8 mouse cellular contexts compared by ENCODE assay signal in genomic region chr16:62846498-62847312, GRCm38 (mm10). TPM values are rescaled to one million over a fixed set of nuclear protein-coding genes. Genes with fewer than 3 reads are reported as not detected.
DNase-seq lines count a peak whose midpoint lies in the region; ATAC-seq and TF ChIP-seq lines count a peak whose summit lies in the region.

Arl13b (minus strand) TSS chr16:62847040.

- H3K9ac ChIP-seq in embryonic facial prominence, embryonic 15.5 days = peak within 1 kb of the TSS; percentile 89
- H3K9ac ChIP-seq in limb, embryonic 14.5 days (ENCODE audit: low read depth, low read length, severe bottlenecking) = peak within 1 kb of the TSS; percentile 77
- H3K9ac ChIP-seq in midbrain, postnatal 0 days (replicated peaks; ENCODE audit: low read length, poor library complexity, severe bottlenecking) = peak within 1 kb of the TSS; percentile 82

- DNase-seq in 3T3-L1 (ENCODE audit: low read depth, low spot score) = peak; percentile 100
- DNase-seq in heart, adult 8-10 months (ENCODE audit: low spot score) = peak; percentile 98
- DNase-seq in kidney, adult 9 months = peak; percentile 98
- DNase-seq in limb, embryonic 14.5 days (ENCODE audit: low spot score) = peak; percentile 98
- peak; percentile 99 for DNase-seq in midbrain, postnatal 0 days (ENCODE audit: low spot score)
- DNase-seq in spleen, postnatal 14 days (ENCODE audit: low spot score in 2 of 2) = peak; percentile 68 to 80

- ATAC-seq in embryonic facial prominence, embryonic 15.5 days (ENCODE audit: insufficient number of reproducible peaks, low FRiP score, low TSS enrichment, low read depth) = peak; percentile 100
- peak; percentile 100 for ATAC-seq in limb, embryonic 14.5 days (ENCODE audit: low FRiP score, low read depth)
- ATAC-seq in midbrain, postnatal 0 days (ENCODE audit: low FRiP score) = peak; percentile 100

- no peaks in the 10 kb centered on the region for H3K9me3 ChIP-seq in embryonic facial prominence, embryonic 15.5 days (replicated peaks)
- H3K9me3 ChIP-seq in limb, embryonic 14.5 days (ENCODE audit: control insufficient read depth, low read length) = no peaks in the 10 kb centered on the region
- H3K9me3 ChIP-seq in midbrain, postnatal 0 days (ENCODE audit: low read length) = no peaks in the 10 kb centered on the region

- H3K36me3 ChIP-seq in embryonic facial prominence, embryonic 15.5 days = no peaks in the 10 kb centered on the region
- no peaks in the 10 kb centered on the region for H3K36me3 ChIP-seq in limb, embryonic 14.5 days (ENCODE audit: control insufficient read depth, insufficient read depth, low read length)
- H3K36me3 ChIP-seq in midbrain, postnatal 0 days (ENCODE audit: insufficient read depth, low read length) = no peaks in the 10 kb centered on the region

- peak within 1 kb of the TSS; percentile 64 for H3K4me3 ChIP-seq in bone marrow, adult 2 months (replicated peaks; ENCODE audit: control insufficient read depth, low read depth, low read length)
- H3K4me3 ChIP-seq in embryonic facial prominence, embryonic 15.5 days (replicated peaks) = peak within 1 kb of the TSS; percentile 96
- H3K4me3 ChIP-seq in limb, embryonic 14.5 days (replicated peaks; ENCODE audit: low read length) = peak within 1 kb of the TSS; percentile 77
- H3K4me3 ChIP-seq in midbrain, postnatal 0 days (ENCODE audit: low read depth, low read length) = peak within 1 kb of the TSS; percentile 95

- H3K4me1 ChIP-seq in bone marrow, adult 2 months (ENCODE audit: control insufficient read depth, insufficient read depth, low read length) = no peaks in the 10 kb centered on the region
- H3K4me1 ChIP-seq in embryonic facial prominence, embryonic 15.5 days = peaks cover 17% of the 10 kb centered on the region
- peaks cover 8% of the 10 kb centered on the region; the same call in 1 of the 2 replicates for H3K4me1 ChIP-seq in limb, embryonic 14.5 days (ENCODE audit: control insufficient read depth, insufficient read depth, low read length)
- H3K4me1 ChIP-seq in midbrain, postnatal 0 days (ENCODE audit: insufficient read depth, low read length) = no peaks in the 10 kb centered on the region; the same call in 1 of the 2 replicates

- no peak for TF ChIP-seq CTCF in bone marrow, adult 2 months (IDR thresholded peaks at IDR 0.05; ENCODE audit: control insufficient read depth, insufficient read depth, low read length)
- no peak for TF ChIP-seq CTCF in midbrain, postnatal 0 days (IDR thresholded peaks at IDR 0.05)

- H3K27ac ChIP-seq in bone marrow, adult 2 months (ENCODE audit: control insufficient read depth, insufficient read depth, low read depth, low read length, poor library complexity) = no peak within 1 kb of the TSS
- peak within 1 kb of the TSS; percentile 90 for H3K27ac ChIP-seq in embryonic facial prominence, embryonic 15.5 days (replicated peaks)
- peak within 1 kb of the TSS; percentile 55 for H3K27ac ChIP-seq in limb, embryonic 14.5 days (replicated peaks; ENCODE audit: low read depth, low read length)
- H3K27ac ChIP-seq in midbrain, postnatal 0 days (ENCODE audit: low read depth, low read length) = peak within 1 kb of the TSS; percentile 34; the same call in 1 of the 2 replicates

- TF ChIP-seq POLR2A in bone marrow, adult 2 months (IDR thresholded peaks at IDR 0.05; ENCODE audit: borderline replicate concordance, control insufficient read depth, low read depth, low read length) = peak; percentile 32; the same call in 1 of the 2 replicates
- TF ChIP-seq POLR2A in limb, embryonic 14.5 days (IDR thresholded peaks at IDR 0.05; ENCODE audit: borderline replicate concordance, extremely low read depth, insufficient read depth, insufficient read length) = 0 out of 2 replicates have a peak, but pooled peaks have one; percentile 24

- peak within 1 kb of the TSS; percentile 83 for H3K4me2 ChIP-seq in embryonic facial prominence, embryonic 15.5 days (replicated peaks)
- peak within 1 kb of the TSS; percentile 83 for H3K4me2 ChIP-seq in limb, embryonic 14.5 days (replicated peaks; ENCODE audit: low read depth, low read length, severe bottlenecking)
- peak within 1 kb of the TSS; percentile 91 for H3K4me2 ChIP-seq in midbrain, postnatal 0 days (ENCODE audit: low read depth, low read length, poor library complexity, severe bottlenecking)

- no peaks in the 10 kb centered on the region for H3K27me3 ChIP-seq in embryonic facial prominence, embryonic 15.5 days
- H3K27me3 ChIP-seq in limb, embryonic 14.5 days (ENCODE audit: control insufficient read depth, insufficient read depth, low read length) = no peaks in the 10 kb centered on the region
- no peaks in the 10 kb centered on the region for H3K27me3 ChIP-seq in midbrain, postnatal 0 days (ENCODE audit: insufficient read depth, low read length)

- 1% methylated on average over 52 of the region's 52 CpGs for WGBS in bone marrow, adult 2 months
- under 1% methylated on average over 52 of the region's 52 CpGs for WGBS in embryonic facial prominence, embryonic 15.5 days
- WGBS in limb, embryonic 14.5 days = under 1% methylated on average over 52 of the region's 52 CpGs
- WGBS in midbrain, postnatal 0 days = under 1% methylated on average over 52 of the region's 52 CpGs

RNA-seq across cellular contexts. Expression of gene Arl13b, which starts in this region (rescaled TPM):
- polyA plus RNA-seq in bone marrow, adult 2 months (2011; ENCODE audit: insufficient read depth, insufficient read length, low replicate concordance, missing spikeins) = 3.1 and 3.5 TPM in 2 replicates
- polyA plus RNA-seq in embryonic facial prominence, embryonic 15.5 days (2015; fragmentation: Nextera tagmentation; extraction: Ambion mirVana) = 26.7 and 30.1 TPM in 2 replicates
- total RNA-seq in heart, adult 8-10 months (2022) = 1 to 10 TPM; 5.0 to 7.9 (median 6.5) TPM
- 16.0 and 21.5 TPM in 2 replicates for polyA plus RNA-seq in limb, embryonic 14.5 days (2012; rRNA removed)
- polyA plus RNA-seq in limb, embryonic 14.5 days (2014; fragmentation: Nextera tagmentation; extraction: Ambion mirVana) = 23.7 and 24.0 TPM in 2 replicates
- total RNA-seq in midbrain, postnatal 0 days (2014; rRNA removed) = 11.3 and 13.6 TPM in 2 replicates
- polyA plus RNA-seq in midbrain, postnatal 0 days (2015; fragmentation: Nextera tagmentation; extraction: Ambion mirVana) = 10.0 and 11.5 TPM in 2 replicates
